Mouse (Mus musculus): ENCODE results near the gene Acin1. TPM values are rescaled to one million over a fixed set of nuclear protein-coding genes. Genes with fewer than 3 reads are reported as not detected.

The Acin1 gene
- polyA plus RNA-seq, 1 experiment, result 238 TPM

DNA sequence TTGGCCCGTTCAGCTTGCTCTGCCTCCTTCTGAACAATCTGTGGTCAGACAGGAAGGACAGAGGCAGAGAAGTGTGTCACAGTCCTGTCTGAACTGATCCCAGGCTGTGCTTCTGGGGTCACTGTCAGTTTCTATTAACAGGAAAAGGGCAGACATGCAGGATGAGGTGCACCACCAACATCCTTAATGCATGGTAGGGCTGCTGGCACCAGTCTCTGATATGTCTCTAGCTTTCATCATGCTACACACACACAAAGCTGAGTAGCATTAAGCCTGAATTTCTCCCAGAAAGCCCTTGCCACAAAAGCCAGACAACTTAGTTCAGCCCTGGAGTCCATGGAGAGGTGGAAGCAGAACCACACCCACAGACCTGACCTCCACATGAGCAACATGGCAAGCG, 43.7 kb downstream of the Acin1 start:
- no peak overlapping the region for H3K27ac ChIP-seq (ENCODE audit: control insufficient read depth, insufficient read depth, low read length)
- DNase-seq, result no peak
- peaks cover 56% of the 10 kb centered on the region for H3K36me3 ChIP-seq (ENCODE audit: control insufficient read depth, insufficient read depth, low read length)
- TF ChIP-seq CTCF (IDR thresholded peaks at IDR 0.05; ENCODE audit: borderline replicate concordance, control insufficient read depth, extremely low read depth, insufficient read depth, low read length, poor library complexity), result no peak
- TF ChIP-seq POLR2A (IDR thresholded peaks at IDR 0.05; ENCODE audit: control insufficient read depth, extremely low read depth, insufficient read depth, low read length, poor library complexity), result no peak
- H3K4me1 ChIP-seq (replicated peaks; ENCODE audit: control insufficient read depth, insufficient read depth, low read length), result peaks cover 23% of the 10 kb centered on the region
- H3K27me3 ChIP-seq (ENCODE audit: control insufficient read depth, insufficient read depth, low read length), result no peaks in the 10 kb centered on the region; the same call in 1 of the 2 replicates
- no peak overlapping the region for H3K4me3 ChIP-seq (ENCODE audit: control insufficient read depth, insufficient read depth, low read length)
- 91% methylated on average over 2 of the region's 2 CpGs for whole genome bisulfite sequencing

- Histone ChIP-seq H3K36me3 (ENCODE audit: control insufficient read depth, insufficient read depth, low read length) (peaks cover 52% of the 10 kb centered on the region), H3K4me1 (replicated peaks; ENCODE audit: control insufficient read depth, insufficient read depth, low read length) (peaks cover 23% of the 10 kb centered on the region), H3K27me3 (ENCODE audit: control insufficient read depth, insufficient read depth, low read length) (no peaks in the 10 kb centered on the region; the same call in 1 of the 2 replicates), H3K27ac (ENCODE audit: control insufficient read depth, insufficient read depth, low read length) (no peak overlapping the region), H3K4me3 (ENCODE audit: control insufficient read depth, insufficient read depth, low read length) (no peak overlapping the region)
- DNase-seq, result no peak
- no peak for TF ChIP-seq POLR2A (IDR thresholded peaks at IDR 0.05; ENCODE audit: control insufficient read depth, extremely low read depth, insufficient read depth, low read length, poor library complexity)
- no peak for TF ChIP-seq CTCF (IDR thresholded peaks at IDR 0.05; ENCODE audit: borderline replicate concordance, control insufficient read depth, extremely low read depth, insufficient read depth, low read length, poor library complexity)
- 95% methylated on average over 25 of the region's 25 CpGs for WGBS
These were observed 44.3 kb downstream of the Acin1 start for GRCm38 (mm10) chr14:54642224-54642944.

- peak; percentile 84 for TF ChIP-seq CTCF (IDR thresholded peaks at IDR 0.05; ENCODE audit: borderline replicate concordance, control insufficient read depth, extremely low read depth, insufficient read depth, low read length, poor library complexity)
- peak; percentile 64 for TF ChIP-seq POLR2A (IDR thresholded peaks at IDR 0.05; ENCODE audit: control insufficient read depth, extremely low read depth, insufficient read depth, low read length, poor library complexity)
- Histone ChIP-seq H3K36me3 (ENCODE audit: control insufficient read depth, insufficient read depth, low read length) (peaks cover 43% of the 10 kb centered on the region), H3K4me1 (replicated peaks; ENCODE audit: control insufficient read depth, insufficient read depth, low read length) (peaks cover 23% of the 10 kb centered on the region), H3K27me3 (ENCODE audit: control insufficient read depth, insufficient read depth, low read length) (no peaks in the 10 kb centered on the region; the same call in 1 of the 2 replicates), H3K27ac (ENCODE audit: control insufficient read depth, insufficient read depth, low read length) (no peak within 1 kb of the TSS), H3K4me3 (ENCODE audit: control insufficient read depth, insufficient read depth, low read length) (peak within 1 kb of the TSS; percentile 59)
- WGBS, result under 1% methylated on average over 51 of the region's 52 CpGs
- peak; percentile 94 for DNase-seq
These were observed 45.3 kb downstream of the Acin1 start, which contains the start of gene Cdh24 for GRCm38 (mm10) chr14:54641305-54641969. Cdh24 (minus strand) TSS chr14:54641364.

DNA sequence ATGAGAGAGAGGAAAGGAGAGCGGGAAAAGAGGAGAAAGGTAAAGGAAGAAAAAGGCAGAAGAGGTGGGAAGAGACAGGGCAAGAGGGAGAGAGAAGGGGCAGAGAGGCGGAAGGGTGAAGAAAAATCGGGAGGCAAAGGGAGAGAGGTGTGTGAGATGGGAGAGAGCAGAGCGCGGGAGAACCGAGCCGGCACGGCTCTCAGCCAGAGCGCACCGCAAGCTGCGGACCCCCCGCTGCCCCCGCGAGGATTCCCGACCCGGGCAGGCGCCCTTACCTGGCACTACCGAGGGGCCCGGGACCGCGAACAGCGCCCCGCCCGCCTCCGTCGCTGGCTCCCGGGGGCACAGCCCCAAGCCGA, 45.8 kb downstream of the Acin1 start, which contains the start of gene Gm17606:
Gm17606 (plus strand) TSS at position 7 of the 359 bp plus-strand sequence.
- DNase-seq, result no peak
- TF ChIP-seq CTCF (IDR thresholded peaks at IDR 0.05; ENCODE audit: borderline replicate concordance, control insufficient read depth, extremely low read depth, insufficient read depth, low read length, poor library complexity) (no peak), POLR2A (IDR thresholded peaks at IDR 0.05; ENCODE audit: control insufficient read depth, extremely low read depth, insufficient read depth, low read length, poor library complexity) (no peak)
- no peak within 1 kb of the TSS for H3K27ac ChIP-seq (ENCODE audit: control insufficient read depth, insufficient read depth, low read length)
- no peaks in the 10 kb centered on the region; the same call in 1 of the 2 replicates for H3K27me3 ChIP-seq (ENCODE audit: control insufficient read depth, insufficient read depth, low read length)
- H3K4me3 ChIP-seq (ENCODE audit: control insufficient read depth, insufficient read depth, low read length), result peak within 1 kb of the TSS; percentile 59
- H3K36me3 ChIP-seq (ENCODE audit: control insufficient read depth, insufficient read depth, low read length), result peaks cover 38% of the 10 kb centered on the region
- peaks cover 23% of the 10 kb centered on the region for H3K4me1 ChIP-seq (replicated peaks; ENCODE audit: control insufficient read depth, insufficient read depth, low read length)
- 1% methylated on average over 28 of the region's 28 CpGs for WGBS

- Histone ChIP-seq H3K4me3 (ENCODE audit: control insufficient read depth, insufficient read depth, low read length) (peak overlapping the region; percentile 59), H3K36me3 (ENCODE audit: control insufficient read depth, insufficient read depth, low read length) (peaks cover 30% of the 10 kb centered on the region), H3K27me3 (ENCODE audit: control insufficient read depth, insufficient read depth, low read length) (no peaks in the 10 kb centered on the region; the same call in 1 of the 2 replicates), H3K27ac (ENCODE audit: control insufficient read depth, insufficient read depth, low read length) (no peak overlapping the region), H3K4me1 (replicated peaks; ENCODE audit: control insufficient read depth, insufficient read depth, low read length) (peaks cover 23% of the 10 kb centered on the region)
- no peak for TF ChIP-seq POLR2A (IDR thresholded peaks at IDR 0.05; ENCODE audit: control insufficient read depth, extremely low read depth, insufficient read depth, low read length, poor library complexity)
- TF ChIP-seq CTCF (IDR thresholded peaks at IDR 0.05; ENCODE audit: borderline replicate concordance, control insufficient read depth, extremely low read depth, insufficient read depth, low read length, poor library complexity), result no peak
- 69% methylated on average over 4 of the region's 4 CpGs for WGBS
- DNase-seq, result no peak
These were observed 46.6 kb downstream of the Acin1 start for GRCm38 (mm10) chr14:54640121-54640520.

GRCm38 (mm10) chr14:54638210-54638609, 48.5 kb downstream of the Acin1 start:
- no peak overlapping the region for H3K27ac ChIP-seq (ENCODE audit: control insufficient read depth, insufficient read depth, low read length)
- H3K36me3 ChIP-seq (ENCODE audit: control insufficient read depth, insufficient read depth, low read length), result peaks cover 16% of the 10 kb centered on the region
- H3K4me3 ChIP-seq (ENCODE audit: control insufficient read depth, insufficient read depth, low read length), result no peak overlapping the region
- TF ChIP-seq CTCF (IDR thresholded peaks at IDR 0.05; ENCODE audit: borderline replicate concordance, control insufficient read depth, extremely low read depth, insufficient read depth, low read length, poor library complexity) (peak; percentile 21; the same call in 1 of the 2 replicates), POLR2A (IDR thresholded peaks at IDR 0.05; ENCODE audit: control insufficient read depth, extremely low read depth, insufficient read depth, low read length, poor library complexity) (no peak)
- peaks cover 23% of the 10 kb centered on the region for H3K4me1 ChIP-seq (replicated peaks; ENCODE audit: control insufficient read depth, insufficient read depth, low read length)
- H3K27me3 ChIP-seq (ENCODE audit: control insufficient read depth, insufficient read depth, low read length), result no peaks in the 10 kb centered on the region
- 60% methylated on average over 5 of the region's 5 CpGs for WGBS
- DNase-seq, result no peak
